Mouse (Mus musculus): ENCODE data around the gene Tapbp.
A peak's percentile ranks its signal among the peaks of the same experiment; 100 is the strongest.
"Not testable (repeated sequence)": the region's sequence is repeated elsewhere in the genome, so short reads cannot be mapped to it uniquely, and the experiment has no call there.

The Tapbp gene

GRCm38 (mm10) chr17:33941381-33941780 is 25.7 kb downstream of the Tapbp start:
- no peak for DNase-seq (ENCODE audit: inconsistent age in 2 of 2, low spot score in 1 of 2)

DNA sequence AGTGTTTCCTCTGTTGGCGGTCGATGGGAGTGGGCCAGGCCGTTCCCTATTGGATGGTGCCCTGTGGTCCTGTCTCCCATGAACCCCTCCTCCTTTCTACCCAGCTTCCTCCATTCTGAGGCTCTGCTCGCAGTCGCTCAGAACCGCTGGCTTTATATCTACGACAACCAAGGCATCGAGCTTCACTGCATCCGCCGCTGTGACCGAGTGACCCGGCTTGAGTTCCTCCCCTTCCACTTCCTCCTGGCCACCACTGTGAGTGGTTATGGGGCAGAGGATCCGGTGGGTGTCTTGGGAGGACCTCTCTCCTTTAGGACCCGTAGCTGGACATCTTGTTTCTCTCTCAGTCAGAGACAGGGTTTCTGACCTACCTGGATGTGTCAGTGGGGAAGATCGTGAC is 27.8 kb downstream of the Tapbp start:
- DNase-seq (ENCODE audit: inconsistent age in 2 of 2, low spot score in 1 of 2), result no peak

- no peak for DNase-seq (ENCODE audit: inconsistent age in 2 of 2, low spot score in 1 of 2)
Measured at GRCm38 (mm10) chr17:33947430-33948089, 31.9 kb downstream of the Tapbp start.

DNA sequence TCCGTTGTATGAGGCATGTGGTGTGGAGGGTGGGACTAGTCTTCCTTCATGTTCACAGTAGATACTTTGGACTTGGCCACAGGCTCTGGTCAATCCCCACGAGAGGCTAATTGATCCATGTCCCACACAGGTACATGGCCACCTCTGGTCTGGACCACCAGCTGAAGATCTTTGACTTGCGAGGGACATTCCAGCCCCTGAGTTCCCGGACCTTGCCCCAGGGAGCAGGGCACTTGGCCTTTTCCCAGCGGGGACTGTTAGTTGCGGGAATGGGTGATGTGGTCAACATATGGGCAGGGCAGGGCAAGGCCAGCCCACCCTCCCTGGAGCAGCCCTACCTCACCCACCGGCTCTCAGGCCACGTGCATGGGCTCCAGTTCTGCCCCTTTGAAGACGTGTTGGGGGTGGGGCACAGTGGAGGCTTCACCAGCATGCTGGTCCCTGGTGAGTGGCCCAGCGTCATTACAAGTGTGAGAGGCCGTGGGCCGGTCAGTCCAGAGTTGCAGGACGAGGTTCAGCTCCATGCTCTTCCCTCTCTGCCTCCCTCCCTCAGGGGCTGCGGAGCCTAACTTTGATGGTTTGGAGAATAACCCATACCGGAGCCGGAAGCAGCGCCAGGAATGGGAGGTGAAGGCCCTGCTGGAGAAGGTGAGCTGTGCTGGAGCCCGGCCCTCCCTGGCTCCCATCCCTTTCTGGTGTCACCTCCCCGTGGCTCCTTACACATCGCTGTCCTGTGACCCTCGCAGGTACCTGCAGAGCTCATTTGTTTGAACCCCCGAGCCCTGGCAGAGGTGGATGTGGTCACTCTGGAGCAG is 32.6 kb downstream of the Tapbp start:
- DNase-seq (ENCODE audit: inconsistent age in 2 of 2, low spot score in 1 of 2), result peak in 1 of 2 experiments; percentile 24

DNA sequence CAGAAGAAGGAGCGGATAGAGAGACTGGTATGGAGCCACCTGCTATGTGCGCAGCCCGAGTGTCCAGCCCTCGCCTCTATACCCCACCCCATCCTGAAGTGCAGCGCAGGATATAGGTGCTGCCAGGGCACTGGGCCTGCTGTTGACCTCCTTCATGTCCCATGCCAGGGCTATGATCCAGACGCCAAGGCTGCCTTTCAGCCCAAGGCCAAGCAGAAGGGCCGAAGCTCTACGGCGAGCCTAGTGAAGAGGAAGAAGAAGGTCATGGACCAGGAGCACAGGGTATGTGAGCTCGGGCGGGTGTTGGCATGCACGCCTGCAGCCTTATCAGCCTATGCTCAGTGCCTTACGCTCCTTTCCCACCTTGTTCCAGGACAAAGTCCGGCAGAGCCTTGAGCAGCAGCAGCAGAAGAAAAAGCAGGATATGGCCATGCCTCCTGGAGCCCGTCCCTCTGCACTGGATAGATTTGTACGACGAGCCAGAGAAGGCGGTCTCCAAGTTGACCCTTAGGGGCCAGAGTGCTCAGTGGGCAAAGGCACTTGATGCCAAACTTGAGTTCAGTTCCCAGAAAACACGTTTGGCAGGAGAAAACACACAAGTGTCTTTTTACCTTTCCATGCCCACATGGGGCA is 33.3 kb downstream of the Tapbp start:
- peak; percentile 68 to 82 for DNase-seq (ENCODE audit: inconsistent age in 2 of 2, low spot score in 1 of 2)

- DNase-seq (ENCODE audit: inconsistent age in 2 of 2, low spot score in 1 of 2), result peak; percentile 25 to 63
Measured at GRCm38 (mm10) chr17:33950131-33950625, 34.5 kb downstream of the Tapbp start.

GRCm38 (mm10) chr17:33951021-33951946 is 35.6 kb downstream of the Tapbp start, which contains the start of gene B3galt4:
B3galt4 (minus strand) TSS chr17:33951488.
- peak; percentile 90 to 93 for DNase-seq (ENCODE audit: inconsistent age in 2 of 2, low spot score in 1 of 2)

DNA sequence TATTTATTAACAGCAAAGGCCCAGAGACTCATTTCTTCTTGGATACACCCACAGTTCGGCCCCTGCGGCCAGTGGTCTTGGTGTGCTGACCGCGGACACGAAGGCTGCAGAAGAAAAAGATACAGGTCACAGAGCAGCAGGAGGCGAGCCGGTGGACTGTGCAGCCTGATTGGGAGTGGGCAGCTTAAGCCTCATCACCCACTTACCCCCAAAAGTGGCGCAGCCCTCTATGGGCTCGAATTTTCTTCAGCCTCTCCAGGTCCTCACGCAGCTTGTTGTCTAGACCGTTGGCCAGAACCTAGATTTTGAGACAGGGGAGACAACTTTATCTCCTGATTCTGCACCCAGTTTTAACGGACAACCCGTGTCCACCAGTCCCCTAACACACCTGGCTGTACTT is 36.3 kb downstream of the Tapbp start:
- DNase-seq (ENCODE audit: inconsistent age in 2 of 2, low spot score in 1 of 2), result not testable (repeated sequence)

GRCm38 (mm10) chr17:33952879-33953278 is 37.2 kb downstream of the Tapbp start:
- DNase-seq (ENCODE audit: inconsistent age in 2 of 2, low spot score in 1 of 2), result no peak

DNA sequence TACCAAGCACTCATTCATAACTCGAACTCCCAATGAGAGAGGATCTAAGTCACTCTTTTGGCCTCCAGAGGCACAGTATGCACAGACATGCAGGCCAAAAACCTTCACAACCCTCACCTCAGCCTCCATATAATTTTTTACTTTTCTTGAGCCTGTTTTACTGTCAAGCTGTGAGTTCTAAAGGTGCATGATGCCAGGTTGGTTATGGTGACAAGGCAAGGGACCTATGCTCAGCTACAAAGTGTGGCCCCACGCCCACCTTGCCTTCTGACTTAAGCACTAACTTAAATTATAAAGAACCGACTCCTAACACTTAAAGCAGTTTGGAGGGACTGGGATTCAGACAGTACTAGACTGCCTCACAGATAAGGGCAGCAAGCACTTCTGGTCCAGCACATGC is 37.6 kb downstream of the Tapbp start:
- DNase-seq (ENCODE audit: inconsistent age in 2 of 2, low spot score in 1 of 2), result peak in 1 of 2 experiments; percentile 24

DNA sequence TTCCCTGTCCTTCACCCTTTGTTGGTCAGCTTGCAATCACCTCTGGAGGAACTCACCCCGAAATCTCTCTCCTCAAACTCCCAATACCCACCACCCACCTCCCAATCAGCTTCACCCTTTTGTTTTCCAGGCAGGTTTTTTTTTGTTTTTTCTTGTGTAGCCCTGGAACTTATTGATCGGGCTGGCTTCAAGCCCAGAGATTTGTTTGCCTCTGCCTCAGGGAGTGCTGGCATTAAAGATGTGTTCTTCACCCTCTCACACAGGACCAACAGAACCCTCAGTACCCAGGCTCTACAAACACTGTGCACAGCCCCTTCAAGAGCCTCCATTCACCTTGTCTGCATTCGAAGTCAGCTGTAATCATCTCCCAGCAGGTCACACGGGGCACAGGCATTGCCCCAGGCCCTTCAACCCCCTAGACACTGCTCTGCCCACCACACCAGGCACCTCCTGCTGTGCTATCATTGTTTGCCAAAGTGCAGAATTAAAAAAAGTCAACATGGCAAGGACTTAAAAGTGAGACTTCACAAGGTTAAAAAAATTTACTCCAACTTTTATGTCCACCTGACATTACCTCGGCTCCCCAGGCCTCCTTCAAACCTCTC is 38.4 kb downstream of the Tapbp start:
- peak in 1 of 2 experiments; percentile 35 for DNase-seq (ENCODE audit: inconsistent age in 2 of 2, low spot score in 1 of 2)

GRCm38 (mm10) chr17:33954646-33955554 is 39.2 kb downstream of the Tapbp start:
- DNase-seq (ENCODE audit: inconsistent age in 2 of 2, low spot score in 1 of 2), result peak in 1 of 2 experiments; percentile 36

- peak; percentile 97 to 99 for DNase-seq (ENCODE audit: inconsistent age in 2 of 2, low spot score in 1 of 2)
Measured at GRCm38 (mm10) chr17:33955555-33956214, 40.0 kb downstream of the Tapbp start, which contains the start of the genes Vps52 and Rps18. Vps52 (plus strand) TSS chr17:33955812. Rps18 (minus strand) TSS chr17:33956001.

- DNase-seq (ENCODE audit: inconsistent age in 2 of 2, low spot score in 1 of 2), result no peak
Measured at GRCm38 (mm10) chr17:33956336-33956735, 40.6 kb downstream of the Tapbp start.

GRCm38 (mm10) chr17:33957493-33957892 is 41.8 kb downstream of the Tapbp start:
- DNase-seq (ENCODE audit: inconsistent age in 2 of 2, low spot score in 1 of 2), result peak in 1 of 2 experiments; percentile 22

DNA sequence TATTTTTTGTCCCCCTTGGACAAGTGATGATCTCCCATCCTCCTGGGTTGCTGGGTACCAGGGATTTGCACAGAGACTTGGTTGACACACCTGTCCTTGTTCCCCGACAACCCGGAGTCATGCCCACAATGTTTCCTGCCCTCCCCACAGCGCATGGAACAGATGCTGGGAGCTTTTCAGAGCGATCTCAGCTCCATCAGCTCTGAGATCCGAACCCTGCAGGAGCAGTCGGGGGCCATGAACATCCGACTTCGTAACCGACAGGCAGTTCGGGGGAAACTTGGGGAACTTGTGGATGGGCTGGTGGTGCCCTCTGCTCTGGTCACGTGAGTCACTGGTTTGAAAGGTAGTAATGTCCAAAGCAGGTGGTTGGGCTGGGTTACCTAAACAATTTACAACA is 42.8 kb downstream of the Tapbp start:
- DNase-seq (ENCODE audit: inconsistent age in 2 of 2, low spot score in 1 of 2), result peak in 1 of 2 experiments; percentile 31

- peak in 1 of 2 experiments; percentile 25 for DNase-seq (ENCODE audit: inconsistent age in 2 of 2, low spot score in 1 of 2)
Measured at GRCm38 (mm10) chr17:33959135-33959534, 43.4 kb downstream of the Tapbp start.

GRCm38 (mm10) chr17:33959948-33960347 is 44.2 kb downstream of the Tapbp start:
- DNase-seq (ENCODE audit: inconsistent age in 2 of 2, low spot score in 1 of 2), result peak in 1 of 2 experiments; percentile 20

Data from adrenal gland, adult (tissue).